Mouse (Mus musculus) brain, embryonic 14.5 days (tissue): ENCODE measurements around the gene Pde8a.
A peak's percentile ranks its signal among the peaks of the same experiment; 100 is the strongest.

Experiments used
- CTCF ChIP-seq: fragments of 200-500 bp; IDR thresholded peaks from 2 replicates; pipeline ENCODE4 v1.5.1; 2012; ENCODE audit warnings: inconsistent platforms, mild to moderate bottlenecking, moderate library complexity, borderline replicate concordance; ENCODE audit not compliant: insufficient read depth, insufficient read length; ENCODE audit errors: extremely low read depth
- POLR2A ChIP-seq: fragments of 200-500 bp; IDR thresholded peaks from 2 replicates; pipeline ENCODE4 v1.6.1; 2012; ENCODE audit warnings: mild to moderate bottlenecking, inconsistent platforms, borderline replicate concordance; ENCODE audit not compliant: poor library complexity, insufficient read depth, insufficient read length, severe bottlenecking; ENCODE audit errors: extremely low read depth

GRCm38 (mm10) chr7:81212697-81213346 lies 574 bp upstream of the Pde8a start:
- peak; percentile 20; the same call in 1 of the 2 replicates for TF ChIP-seq CTCF
- TF ChIP-seq POLR2A = no peak
